Mouse (Mus musculus) ES-Bruce4 (cell line): ENCODE results near the gene Kcnd3. TPM values are rescaled to one million over a fixed set of nuclear protein-coding genes. Genes with fewer than 3 reads are reported as not detected.

Source experiments
- H3K27ac ChIP-seq: 2 replicates; pipeline ENCODE4 v1.5.1; 2012; ENCODE audit warnings: low read length, inconsistent platforms; ENCODE audit not compliant: insufficient read depth
- H3K27me3 ChIP-seq: 2 replicates; pipeline ENCODE4 v1.6.1; 2012; ENCODE audit warnings: mild to moderate bottlenecking, low read length, inconsistent platforms; ENCODE audit not compliant: control insufficient read depth, poor library complexity, insufficient read depth, severe bottlenecking
- H3K36me3 ChIP-seq: 2 replicates; pipeline ENCODE4 v1.6.1; 2012; ENCODE audit warnings: inconsistent platforms, mild to moderate bottlenecking, low read length, moderate library complexity; ENCODE audit not compliant: control insufficient read depth, poor library complexity, insufficient read depth, severe bottlenecking
- H3K4me1 ChIP-seq: one replicate; pipeline ENCODE4 v1.8.1; 2011; ENCODE audit warnings: low read length; ENCODE audit not compliant: control insufficient read depth, insufficient read depth
- H3K4me3 ChIP-seq: 2 replicates; pipeline ENCODE4 v1.5.1; 2011; ENCODE audit warnings: low read depth, mild to moderate bottlenecking, low read length
- H3K9ac ChIP-seq: 2 replicates; pipeline ENCODE4 v1.6.1; 2012; ENCODE audit warnings: low read depth, mild to moderate bottlenecking, inconsistent platforms; ENCODE audit not compliant: poor library complexity, severe bottlenecking
- H3K9me3 ChIP-seq: replicated peaks from 2 replicates; pipeline ENCODE4 v1.6.1; 2012; ENCODE audit warnings: mild to moderate bottlenecking, low read length, inconsistent platforms; ENCODE audit not compliant: control insufficient read depth, poor library complexity, insufficient read depth, severe bottlenecking
- CTCF ChIP-seq: IDR thresholded peaks from one replicate; pipeline ENCODE4 v1.8.1; 2011; ENCODE audit warnings: low read depth, low read length
- EP300 ChIP-seq: IDR thresholded peaks from 2 replicates; pipeline ENCODE4 v1.6.1; 2011; ENCODE audit warnings: low read depth, low read length; ENCODE audit not compliant: insufficient read depth
- POLR2A ChIP-seq: IDR thresholded peaks from one replicate; pipeline ENCODE4 v1.8.1; 2011; ENCODE audit warnings: low read length; ENCODE audit not compliant: insufficient read depth
- polyA plus RNA-seq: library from polyadenylated mRNA; stranded (reverse); fragments of >200 nt; gene quantifications from 2 replicates; pipeline ENCODE4 v1.2.4, GENCODE M21; 2011; ENCODE audit warnings: low read depth; ENCODE audit not compliant: missing spikeins, insufficient read depth, insufficient read length

The Kcnd3 gene
- polyA plus RNA-seq, 1 experiment = not detected

DNA sequence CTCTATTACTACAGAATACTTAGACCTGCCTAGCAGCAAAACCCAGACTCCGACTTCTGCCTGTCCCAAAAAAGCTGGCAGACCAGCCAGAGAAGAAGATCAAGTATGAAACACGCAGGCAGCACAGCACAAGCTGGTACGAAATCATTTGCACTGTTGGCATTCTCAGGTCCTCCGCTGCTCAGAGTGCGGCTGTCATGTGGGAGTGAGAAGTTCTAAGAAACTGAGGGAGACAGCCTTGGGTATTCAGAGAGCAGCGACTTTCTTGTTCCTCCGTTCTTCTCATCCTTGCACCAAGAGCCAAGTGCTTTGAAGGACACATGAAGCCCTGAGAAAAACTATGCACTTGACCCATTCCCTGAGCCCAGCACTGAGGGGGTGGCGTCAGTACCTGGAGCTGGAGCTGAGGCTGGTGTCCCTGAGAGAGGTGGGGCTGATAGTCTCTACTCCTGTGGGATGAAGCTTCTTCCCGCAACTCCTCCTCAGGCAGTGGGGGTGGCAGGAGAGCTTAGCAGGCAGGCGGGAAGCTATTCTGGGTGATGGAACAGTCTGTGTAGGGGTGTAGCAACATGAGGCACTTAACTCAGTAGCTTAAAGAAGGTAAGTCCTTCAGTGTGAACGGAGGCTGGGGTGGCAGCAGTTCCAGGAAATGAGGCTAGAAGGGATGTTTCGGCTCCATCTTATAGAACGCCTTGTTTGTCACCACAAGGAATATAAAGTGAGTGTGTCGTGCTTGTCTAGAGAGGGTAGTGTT, 241.4 kb downstream of the Kcnd3 start:
- TF ChIP-seq CTCF = no peak
- no peak for TF ChIP-seq POLR2A
- no peak for TF ChIP-seq EP300
- Histone ChIP-seq H3K4me1 (no peaks in the 10 kb centered on the region), H3K27ac (no peak overlapping the region), H3K9me3 (no peaks in the 10 kb centered on the region), H3K36me3 (no peaks in the 10 kb centered on the region), H3K4me3 (no peak overlapping the region), H3K9ac (no peak overlapping the region), H3K27me3 (no peaks in the 10 kb centered on the region)

- no peak overlapping the region for H3K4me3 ChIP-seq
Observed at GRCm38 (mm10) chr3:105695476-105696386, 243.6 kb downstream of the Kcnd3 start.

GRCm38 (mm10) chr3:105696387-105697147, 244.4 kb downstream of the Kcnd3 start:
- Histone ChIP-seq H3K9me3 (no peaks in the 10 kb centered on the region), H3K36me3 (no peaks in the 10 kb centered on the region), H3K9ac (no peak overlapping the region), H3K27me3 (no peaks in the 10 kb centered on the region), H3K4me3 (no peak overlapping the region), H3K27ac (no peak overlapping the region), H3K4me1 (no peaks in the 10 kb centered on the region)
- TF ChIP-seq POLR2A (no peak), EP300 (no peak), CTCF (no peak)

More at GRCm38 (mm10) chr3:105695476-105696386, 243.6 kb downstream of the Kcnd3 start:
- H3K27ac ChIP-seq = no peak overlapping the region
- no peak overlapping the region for H3K9ac ChIP-seq
- TF ChIP-seq POLR2A = no peak
- TF ChIP-seq CTCF = no peak
- TF ChIP-seq EP300 = no peak
- H3K27me3 ChIP-seq = no peaks in the 10 kb centered on the region
- H3K4me1 ChIP-seq = no peaks in the 10 kb centered on the region
- no peaks in the 10 kb centered on the region for H3K36me3 ChIP-seq
- H3K9me3 ChIP-seq = no peaks in the 10 kb centered on the region

DNA sequence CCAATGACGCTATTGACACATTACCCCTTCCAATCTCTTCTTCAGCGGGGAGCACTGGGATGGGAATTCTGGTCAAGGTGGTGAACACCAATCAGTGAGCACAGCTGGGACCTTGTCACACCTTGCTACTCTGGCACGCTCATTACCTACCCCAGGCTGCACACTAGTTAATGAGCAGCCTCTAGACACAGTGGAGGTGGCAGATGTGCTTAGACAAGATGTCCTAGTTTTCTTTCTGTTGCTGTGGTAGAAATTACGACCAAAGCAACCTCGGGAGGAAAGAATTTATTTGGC, 245.0 kb downstream of the Kcnd3 start:
- no peak overlapping the region for H3K4me3 ChIP-seq
- H3K36me3 ChIP-seq = no peaks in the 10 kb centered on the region
- no peaks in the 10 kb centered on the region for H3K9me3 ChIP-seq
- H3K9ac ChIP-seq = no peak overlapping the region
- no peak overlapping the region for H3K27ac ChIP-seq
- no peak for TF ChIP-seq POLR2A
- no peak for TF ChIP-seq EP300
- TF ChIP-seq CTCF = no peak
- H3K27me3 ChIP-seq = no peaks in the 10 kb centered on the region
- no peaks in the 10 kb centered on the region for H3K4me1 ChIP-seq

- Histone ChIP-seq H3K9ac (no peak overlapping the region), H3K27me3 (no peaks in the 10 kb centered on the region), H3K4me3 (no peak overlapping the region), H3K36me3 (no peaks in the 10 kb centered on the region), H3K4me1 (no peaks in the 10 kb centered on the region), H3K27ac (no peak overlapping the region), H3K9me3 (no peaks in the 10 kb centered on the region)
- TF ChIP-seq POLR2A (no peak), CTCF (no peak), EP300 (no peak)
Observed at GRCm38 (mm10) chr3:105698311-105698710, 246.2 kb downstream of the Kcnd3 start.
